ENCODE assay signal across 9 mouse cellular contexts in the genomic region with DNA sequence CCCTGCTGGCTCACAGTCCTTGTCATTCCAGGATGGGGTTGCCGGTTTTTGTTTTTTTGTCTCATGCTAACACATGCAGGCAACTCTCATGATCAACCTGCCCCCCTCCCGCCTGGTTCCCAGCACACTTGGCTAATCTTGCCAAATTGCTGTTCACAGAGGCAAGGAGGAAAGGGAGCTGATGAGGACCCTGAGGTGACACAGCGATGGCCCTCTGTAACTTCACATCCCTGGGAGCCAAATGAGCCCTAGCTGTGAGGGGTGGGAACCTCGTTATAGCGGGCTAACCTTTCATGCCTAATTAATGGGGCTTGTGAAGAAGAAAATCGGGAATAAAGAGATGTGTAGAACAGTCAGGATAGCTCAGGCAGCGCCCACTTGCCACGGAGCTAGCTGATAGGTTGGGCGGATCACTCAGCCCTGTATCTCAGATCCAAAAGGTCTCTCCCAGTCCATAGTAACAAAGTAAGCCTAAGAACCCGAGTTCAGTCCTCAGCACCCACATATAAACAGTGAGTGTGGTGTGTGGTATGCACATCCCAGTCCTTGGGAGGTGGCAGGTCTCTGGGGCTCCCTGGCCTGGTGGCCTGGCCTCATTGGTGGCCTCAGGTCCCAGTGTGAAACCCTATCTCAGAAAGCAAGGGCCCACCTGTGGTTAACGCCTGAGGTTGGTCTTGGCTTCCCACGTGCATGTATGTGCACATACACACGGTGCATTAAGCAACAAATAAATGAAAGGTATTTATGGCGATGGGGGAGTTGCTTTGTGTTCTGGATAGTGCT. TPM values are rescaled to one million over a fixed set of nuclear protein-coding genes. Genes with fewer than 3 reads are reported as not detected.
DNase-seq lines count a peak whose midpoint lies in the region; ATAC-seq and TF ChIP-seq lines count a peak whose summit lies in the region.
"Had no signal": no experiment of that assay in that cellular context is flagged by ENCODE, and none has a peak within 500 bp of the region (broad histone marks: within the 10 kb centered on the region; RNA-seq: fewer than 3 reads in every experiment).

No protein-coding gene starts in this region.

- peaks cover 56% of the 10 kb centered on the region for H3K4me1 ChIP-seq in hindbrain, embryonic 10.5 days (replicated peaks)
- H3K4me1 ChIP-seq in hindbrain, embryonic 14.5 days (replicated peaks; ENCODE audit: control insufficient read depth, insufficient read depth, low read length), result peaks cover 31% of the 10 kb centered on the region
- H3K4me1 ChIP-seq in forebrain, embryonic 12.5 days, result peaks cover 51% of the 10 kb centered on the region
- peaks cover 29% of the 10 kb centered on the region for H3K4me1 ChIP-seq in midbrain, embryonic 15.5 days

- no peak for TF ChIP-seq POLR2A in brain, embryonic 14.5 days (IDR thresholded peaks at IDR 0.05; ENCODE audit: borderline replicate concordance, extremely low read depth, insufficient read depth, insufficient read length, poor library complexity, severe bottlenecking)

- no peak for TF ChIP-seq CTCF in brain, embryonic 14.5 days (IDR thresholded peaks at IDR 0.05; ENCODE audit: borderline replicate concordance, extremely low read depth, insufficient read depth, insufficient read length)

- H3K4me2 ChIP-seq in hindbrain, embryonic 14.5 days (replicated peaks), result no peak overlapping the region
- H3K4me2 ChIP-seq in forebrain, embryonic 12.5 days, result no peak overlapping the region
- H3K4me2 ChIP-seq in midbrain, embryonic 15.5 days, result no peak overlapping the region
- H3K4me2 ChIP-seq: liver, embryonic 15.5 days had no signal

- H3K9me3 ChIP-seq in hindbrain, embryonic 10.5 days, result no peaks in the 10 kb centered on the region
- H3K9me3 ChIP-seq in hindbrain, embryonic 14.5 days (ENCODE audit: control insufficient read depth, low read length), result no peaks in the 10 kb centered on the region
- H3K9me3 ChIP-seq in forebrain, embryonic 12.5 days, result no peaks in the 10 kb centered on the region
- H3K9me3 ChIP-seq in midbrain, embryonic 15.5 days, result no peaks in the 10 kb centered on the region
- H3K9me3 ChIP-seq: liver, embryonic 15.5 days had no signal

- no peak overlapping the region for H3K4me3 ChIP-seq in hindbrain, embryonic 10.5 days
- no peak overlapping the region for H3K4me3 ChIP-seq in hindbrain, embryonic 14.5 days (replicated peaks; ENCODE audit: low read length)
- no peak overlapping the region for H3K4me3 ChIP-seq in forebrain, embryonic 12.5 days (replicated peaks)
- H3K4me3 ChIP-seq in midbrain, embryonic 15.5 days, result no peak overlapping the region
- H3K4me3 ChIP-seq: liver, embryonic 15.5 days had no signal

- no peaks in the 10 kb centered on the region for H3K27me3 ChIP-seq in hindbrain, embryonic 10.5 days (ENCODE audit: insufficient read depth, poor library complexity, severe bottlenecking)
- no peaks in the 10 kb centered on the region for H3K27me3 ChIP-seq in hindbrain, embryonic 14.5 days (ENCODE audit: control insufficient read depth, insufficient read depth, low read length)
- 0 out of 2 replicates have a peak, but pooled peaks cover 4% of the 10 kb centered on the region for H3K27me3 ChIP-seq in forebrain, embryonic 12.5 days
- H3K27me3 ChIP-seq in midbrain, embryonic 15.5 days (replicated peaks), result no peaks in the 10 kb centered on the region

- DNase-seq in hindbrain, embryonic 10.5 days (ENCODE audit: low spot score), result peak; percentile 15
- DNase-seq in hindbrain, embryonic 14.5 days (ENCODE audit: low spot score), result no peak
- peak; percentile 67 for DNase-seq in brain, embryonic 14.5 days (ENCODE audit: low read depth)
- DNase-seq in spleen, postnatal 36 days (ENCODE audit: low spot score in 2 of 2), result no peak
- DNase-seq in B cell, adult 2 months, result no peak
- DNase-seq: kidney, postnatal 10 days had no signal

- no peaks in the 10 kb centered on the region for H3K36me3 ChIP-seq in hindbrain, embryonic 10.5 days
- no peaks in the 10 kb centered on the region for H3K36me3 ChIP-seq in hindbrain, embryonic 14.5 days (replicated peaks; ENCODE audit: control insufficient read depth, insufficient read depth)
- no peaks in the 10 kb centered on the region for H3K36me3 ChIP-seq in forebrain, embryonic 12.5 days (replicated peaks)
- no peaks in the 10 kb centered on the region for H3K36me3 ChIP-seq in midbrain, embryonic 15.5 days (replicated peaks)
- H3K36me3 ChIP-seq: liver, embryonic 15.5 days had no signal

- WGBS in hindbrain, embryonic 10.5 days, result 14% methylated on average over 14 of the region's 14 CpGs
- 20% methylated on average over 14 of the region's 14 CpGs for WGBS in hindbrain, embryonic 14.5 days
- WGBS in forebrain, embryonic 12.5 days, result 11% methylated on average over 14 of the region's 14 CpGs
- WGBS in midbrain, embryonic 15.5 days, result 24% methylated on average over 14 of the region's 14 CpGs

- peak overlapping the region; percentile 46; the same call in 1 of the 2 replicates for H3K27ac ChIP-seq in hindbrain, embryonic 10.5 days
- no peak overlapping the region for H3K27ac ChIP-seq in hindbrain, embryonic 14.5 days
- H3K27ac ChIP-seq in forebrain, embryonic 12.5 days, result peak overlapping the region; percentile 53; the same call in 1 of the 2 replicates
- H3K27ac ChIP-seq in midbrain, embryonic 15.5 days, result no peak overlapping the region
- H3K27ac ChIP-seq: liver, embryonic 15.5 days had no signal

- no peak for ATAC-seq in hindbrain, embryonic 14.5 days (ENCODE audit: low FRiP score)
- peak; percentile 43; the same call in 1 of the 2 replicates for ATAC-seq in forebrain, embryonic 12.5 days (ENCODE audit: low FRiP score)
- peak; percentile 41; the same call in 1 of the 2 replicates for ATAC-seq in midbrain, embryonic 15.5 days (replicated peaks)

- H3K9ac ChIP-seq in hindbrain, embryonic 14.5 days, result no peak overlapping the region
- H3K9ac ChIP-seq in forebrain, embryonic 12.5 days, result no peak overlapping the region
- H3K9ac ChIP-seq in midbrain, embryonic 15.5 days, result no peak overlapping the region
- H3K9ac ChIP-seq: liver, embryonic 15.5 days had no signal

RNA-seq across cellular contexts. Expression of a gene that starts 25.6 kb away (rescaled TPM):
- polyA plus RNA-seq in hindbrain, embryonic 10.5 days (2016; fragmentation: Nextera tagmentation; extraction: Ambion mirVana), result 25.3 and 27.2 TPM in 2 replicates
- polyA plus RNA-seq in hindbrain, embryonic 14.5 days (2014; fragmentation: Nextera tagmentation; extraction: Ambion mirVana), result 15.5 and 15.7 TPM in 2 replicates
- polyA plus RNA-seq in brain, embryonic 14.5 days (2012; rRNA removed), result 20.3 TPM in 2 replicates
- polyA plus RNA-seq in forebrain, embryonic 12.5 days (2016; fragmentation: Nextera tagmentation; extraction: Ambion mirVana), result 26.5 and 27.1 TPM in 2 replicates
- 12.3 and 12.4 TPM in 2 replicates for polyA plus RNA-seq in midbrain, embryonic 15.5 days (2015; fragmentation: Nextera tagmentation; extraction: Ambion mirVana)

Comparison
In these comparisons a context has a peak if more than half of its experiments do, and no peak if none do; other contexts are left out.
1. DNase-seq: peak in hindbrain, embryonic 10.5 days (single experiment) and brain, embryonic 14.5 days (single experiment); none in hindbrain, embryonic 14.5 days (single experiment), spleen, postnatal 36 days (0 of 2) and B cell, adult 2 months (0 of 2).
2. H3K27ac ChIP-seq: peak in hindbrain, embryonic 10.5 days (single experiment) and forebrain, embryonic 12.5 days (single experiment); none in hindbrain, embryonic 14.5 days (single experiment) and midbrain, embryonic 15.5 days (single experiment).